Mouse (Mus musculus): Measurements from ENCODE around the gene Ugt1a6a. TPM values are rescaled to one million over a fixed set of nuclear protein-coding genes. Genes with fewer than 3 reads are reported as not detected.

The Ugt1a6a gene
- polyA plus RNA-seq, 1 experiment from 2014 or later, result 10.6 TPM

DNA sequence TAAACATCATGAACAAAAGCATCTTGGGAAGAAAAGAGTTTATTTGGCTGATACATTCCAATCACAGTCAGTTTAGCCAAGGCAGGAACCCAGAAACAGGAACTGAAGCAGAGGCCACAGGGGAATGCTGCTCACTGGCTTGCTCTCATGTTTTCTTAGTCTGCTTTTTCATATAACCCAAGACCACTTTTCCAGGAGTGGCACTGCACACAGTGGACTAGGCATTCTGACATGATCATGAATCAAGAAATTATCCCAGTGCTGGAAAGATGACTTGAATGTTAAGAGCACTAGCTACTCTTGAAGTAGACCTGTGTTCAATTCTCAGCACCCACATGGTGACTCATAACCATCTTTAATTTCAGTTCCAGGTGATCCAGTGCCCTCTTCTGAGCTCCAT, 91.1 kb downstream of the Ugt1a6a start:
- Histone ChIP-seq H3K4me3 (ENCODE audit: low read depth, low read length) (no peak overlapping the region), H3K4me2 (ENCODE audit: low read depth, low read length) (no peak overlapping the region), H3K27ac (replicated peaks; ENCODE audit: low read depth, low read length) (no peak overlapping the region), H3K9me3 (ENCODE audit: control insufficient read depth, low read length) (peaks cover 60% of the 10 kb centered on the region), H3K4me1 (ENCODE audit: control insufficient read depth, insufficient read depth, low read length) (no peaks in the 10 kb centered on the region), H3K9ac (ENCODE audit: low read depth, low read length) (no peak overlapping the region), H3K36me3 (ENCODE audit: control insufficient read depth, insufficient read depth, low read length) (no peaks in the 10 kb centered on the region), H3K27me3 (replicated peaks; ENCODE audit: control insufficient read depth, insufficient read depth, low read length) (no peaks in the 10 kb centered on the region)
- DNase-seq (ENCODE audit: low spot score) (no peak), ATAC-seq (ENCODE audit: low read depth) (no peak)

DNA sequence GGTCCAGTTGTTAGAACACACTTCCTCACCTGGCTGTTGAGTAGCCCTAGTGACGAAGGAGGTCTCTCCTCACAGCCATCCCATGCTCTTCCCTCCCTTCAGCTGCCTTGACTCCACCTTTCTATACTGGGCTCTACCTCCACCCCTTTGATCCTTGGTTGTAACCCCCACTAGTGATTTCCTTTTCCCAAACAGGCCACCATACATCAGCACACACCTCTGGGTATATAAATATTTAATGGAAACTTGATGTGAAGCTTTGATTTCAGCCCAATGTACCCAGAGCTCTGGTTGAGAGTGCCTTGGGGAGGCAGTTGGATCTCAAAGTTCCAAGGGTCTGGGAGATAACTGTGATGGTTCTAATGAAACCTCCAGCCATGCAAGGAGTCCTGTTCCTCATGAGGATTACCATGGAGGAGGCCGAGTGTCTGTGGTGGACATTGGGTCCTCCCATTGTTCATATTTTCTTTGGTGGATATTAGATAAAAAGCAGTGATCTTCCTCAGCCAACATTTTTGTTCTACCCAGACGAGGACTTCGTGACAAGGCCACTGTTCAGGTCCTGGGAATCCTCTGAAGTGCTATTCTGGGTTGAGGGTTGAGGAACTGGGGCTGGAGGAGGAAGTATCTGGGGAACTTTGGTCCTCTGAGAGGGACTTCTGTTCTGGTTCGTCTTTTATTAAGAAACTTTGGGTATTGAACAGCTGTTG, 92.2 kb downstream of the Ugt1a6a start, which contains the start of gene Mroh2a:
Mroh2a (plus strand) TSS at position 317 of the 710 bp plus-strand sequence.
- peaks cover 71% of the 10 kb centered on the region for H3K9me3 ChIP-seq (ENCODE audit: control insufficient read depth, low read length)

DNA sequence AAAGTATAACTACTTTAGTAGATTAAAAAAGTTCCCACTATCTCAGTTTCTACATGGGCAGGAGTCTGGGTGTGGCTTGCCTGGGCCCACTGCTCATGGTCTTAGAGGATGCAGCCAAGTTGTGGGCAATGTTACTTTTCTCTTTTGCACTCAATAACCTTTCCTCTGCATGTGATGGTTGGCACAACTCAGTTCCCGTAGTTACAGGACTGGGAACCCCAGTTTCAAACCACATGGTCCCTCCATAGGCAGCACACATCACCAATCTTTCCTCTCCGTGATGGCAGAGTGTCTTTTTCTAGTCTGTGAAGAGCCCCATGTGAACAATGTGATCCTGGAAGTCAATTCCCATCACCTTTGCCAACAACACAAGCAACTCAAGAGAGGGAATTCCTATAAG, 92.9 kb downstream of the Ugt1a6a start:
- H3K4me1 ChIP-seq (ENCODE audit: control insufficient read depth, insufficient read depth, low read length), result no peaks in the 10 kb centered on the region
- ATAC-seq (ENCODE audit: low read depth) (no peak), DNase-seq (ENCODE audit: low spot score) (no peak)
- H3K9me3 ChIP-seq (ENCODE audit: control insufficient read depth, low read length), result peaks cover 73% of the 10 kb centered on the region
- 56% methylated on average over 2 of the region's 2 CpGs for WGBS
- no peaks in the 10 kb centered on the region for H3K36me3 ChIP-seq (ENCODE audit: control insufficient read depth, insufficient read depth, low read length)
- H3K27ac ChIP-seq (replicated peaks; ENCODE audit: low read depth, low read length), result no peak overlapping the region
- no peak overlapping the region for H3K4me3 ChIP-seq (ENCODE audit: low read depth, low read length)
- no peak overlapping the region for H3K4me2 ChIP-seq (ENCODE audit: low read depth, low read length)
- H3K9ac ChIP-seq (ENCODE audit: low read depth, low read length), result no peak overlapping the region
- H3K27me3 ChIP-seq (replicated peaks; ENCODE audit: control insufficient read depth, insufficient read depth, low read length), result no peaks in the 10 kb centered on the region

More for the DNA sequence above, 92.2 kb downstream of the Ugt1a6a start, which contains the start of gene Mroh2a:
- DNase-seq (ENCODE audit: low spot score), result no peak
- H3K27me3 ChIP-seq (replicated peaks; ENCODE audit: control insufficient read depth, insufficient read depth, low read length), result no peaks in the 10 kb centered on the region
- no peaks in the 10 kb centered on the region for H3K36me3 ChIP-seq (ENCODE audit: control insufficient read depth, insufficient read depth, low read length)
- H3K9ac ChIP-seq (ENCODE audit: low read depth, low read length), result no peak within 1 kb of the TSS
- H3K4me3 ChIP-seq (ENCODE audit: low read depth, low read length), result no peak within 1 kb of the TSS
- WGBS, result 56% methylated on average over 5 of the region's 5 CpGs
- ATAC-seq (ENCODE audit: low read depth), result no peak
- no peak within 1 kb of the TSS for H3K4me2 ChIP-seq (ENCODE audit: low read depth, low read length)
- H3K27ac ChIP-seq (replicated peaks; ENCODE audit: low read depth, low read length), result no peak within 1 kb of the TSS
- no peaks in the 10 kb centered on the region for H3K4me1 ChIP-seq (ENCODE audit: control insufficient read depth, insufficient read depth, low read length)

DNA sequence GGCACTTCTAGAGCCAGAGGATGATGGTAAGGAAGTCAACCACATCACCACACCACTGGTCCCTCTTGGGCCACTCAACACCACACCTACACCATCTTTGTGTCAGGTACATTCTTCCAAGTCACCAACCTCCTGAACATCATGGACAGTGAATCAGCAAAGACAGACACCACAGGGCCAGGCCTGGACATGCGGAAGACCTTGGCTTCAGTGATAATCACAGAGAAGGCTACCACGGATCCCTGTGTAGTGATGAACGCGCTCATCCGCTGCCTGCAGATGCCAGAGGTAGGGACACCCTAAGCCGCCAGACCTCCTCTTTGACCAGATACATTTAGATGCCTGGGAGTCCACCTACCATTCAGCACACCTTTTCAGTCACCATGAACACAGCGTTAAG, 93.5 kb downstream of the Ugt1a6a start:
- H3K36me3 ChIP-seq (ENCODE audit: control insufficient read depth, insufficient read depth, low read length), result no peaks in the 10 kb centered on the region
- H3K4me3 ChIP-seq (ENCODE audit: low read depth, low read length), result no peak overlapping the region
- no peaks in the 10 kb centered on the region for H3K4me1 ChIP-seq (ENCODE audit: control insufficient read depth, insufficient read depth, low read length)
- DNase-seq (ENCODE audit: low spot score) (no peak), ATAC-seq (ENCODE audit: low read depth) (no peak)
- H3K27me3 ChIP-seq (replicated peaks; ENCODE audit: control insufficient read depth, insufficient read depth, low read length), result no peaks in the 10 kb centered on the region
- peaks cover 79% of the 10 kb centered on the region for H3K9me3 ChIP-seq (ENCODE audit: control insufficient read depth, low read length)
- H3K4me2 ChIP-seq (ENCODE audit: low read depth, low read length), result no peak overlapping the region
- 68% methylated on average over 7 of the region's 7 CpGs for WGBS
- H3K9ac ChIP-seq (ENCODE audit: low read depth, low read length), result no peak overlapping the region
- H3K27ac ChIP-seq (replicated peaks; ENCODE audit: low read depth, low read length), result no peak overlapping the region

DNA sequence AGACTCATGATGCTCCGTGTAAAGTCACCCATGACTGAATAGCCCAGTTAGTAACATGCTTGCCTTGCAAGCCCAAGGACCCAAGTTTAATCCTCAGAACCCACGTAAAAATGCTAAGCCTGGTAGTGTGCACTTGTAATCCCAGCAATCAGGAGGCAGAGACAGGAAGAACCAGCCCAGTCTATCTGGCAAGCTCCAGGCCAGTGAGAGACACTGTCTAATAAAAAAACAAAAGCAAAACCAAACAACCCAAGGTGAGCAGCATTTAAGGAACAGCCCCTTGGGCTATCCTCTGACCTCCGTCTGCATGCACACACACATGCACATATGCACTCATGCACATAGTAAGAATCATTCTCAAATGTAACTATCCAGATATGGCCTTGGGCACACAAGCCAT, 95.0 kb downstream of the Ugt1a6a start:
- no peak overlapping the region for H3K4me2 ChIP-seq (ENCODE audit: low read depth, low read length)
- 78% methylated on average over 3 of the region's 3 CpGs for WGBS
- H3K9me3 ChIP-seq (ENCODE audit: control insufficient read depth, low read length), result peaks cover 92% of the 10 kb centered on the region
- H3K4me1 ChIP-seq (ENCODE audit: control insufficient read depth, insufficient read depth, low read length), result no peaks in the 10 kb centered on the region
- no peak overlapping the region for H3K9ac ChIP-seq (ENCODE audit: low read depth, low read length)
- no peak for ATAC-seq (ENCODE audit: low read depth)
- no peak overlapping the region for H3K4me3 ChIP-seq (ENCODE audit: low read depth, low read length)
- no peaks in the 10 kb centered on the region for H3K36me3 ChIP-seq (ENCODE audit: control insufficient read depth, insufficient read depth, low read length)
- H3K27me3 ChIP-seq (replicated peaks; ENCODE audit: control insufficient read depth, insufficient read depth, low read length), result no peaks in the 10 kb centered on the region
- no peak overlapping the region for H3K27ac ChIP-seq (replicated peaks; ENCODE audit: low read depth, low read length)
- no peak for DNase-seq (ENCODE audit: low spot score)

DNA sequence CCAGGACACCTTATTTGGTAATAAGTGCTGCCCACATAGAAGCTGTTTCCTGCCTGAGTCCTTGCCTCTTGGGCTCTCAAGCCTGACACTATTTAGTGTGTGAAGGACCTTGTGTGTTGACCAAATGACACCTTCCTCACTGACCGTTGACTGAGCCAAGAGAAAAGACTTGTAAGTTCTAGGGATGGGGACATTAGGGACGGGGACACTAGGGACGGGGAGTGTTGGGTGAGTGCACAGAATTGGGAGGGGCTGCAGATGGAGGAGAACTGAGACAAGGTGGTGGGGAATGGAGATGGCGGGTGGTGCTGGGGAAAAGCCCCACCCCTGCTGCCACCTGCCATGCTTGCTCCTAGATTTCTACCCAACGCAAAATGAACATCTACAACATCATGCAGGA, 95.4 kb downstream of the Ugt1a6a start:
- peaks cover 97% of the 10 kb centered on the region for H3K9me3 ChIP-seq (ENCODE audit: control insufficient read depth, low read length)
- H3K27me3 ChIP-seq (replicated peaks; ENCODE audit: control insufficient read depth, insufficient read depth, low read length), result no peaks in the 10 kb centered on the region
- no peak overlapping the region for H3K9ac ChIP-seq (ENCODE audit: low read depth, low read length)
- H3K4me1 ChIP-seq (ENCODE audit: control insufficient read depth, insufficient read depth, low read length), result no peaks in the 10 kb centered on the region
- WGBS, result 85% methylated on average over 5 of the region's 5 CpGs
- H3K4me3 ChIP-seq (ENCODE audit: low read depth, low read length), result no peak overlapping the region
- no peak for ATAC-seq (ENCODE audit: low read depth)
- H3K27ac ChIP-seq (replicated peaks; ENCODE audit: low read depth, low read length), result no peak overlapping the region
- H3K4me2 ChIP-seq (ENCODE audit: low read depth, low read length), result no peak overlapping the region
- no peaks in the 10 kb centered on the region for H3K36me3 ChIP-seq (ENCODE audit: control insufficient read depth, insufficient read depth, low read length)
- DNase-seq (ENCODE audit: low spot score), result no peak

DNA sequence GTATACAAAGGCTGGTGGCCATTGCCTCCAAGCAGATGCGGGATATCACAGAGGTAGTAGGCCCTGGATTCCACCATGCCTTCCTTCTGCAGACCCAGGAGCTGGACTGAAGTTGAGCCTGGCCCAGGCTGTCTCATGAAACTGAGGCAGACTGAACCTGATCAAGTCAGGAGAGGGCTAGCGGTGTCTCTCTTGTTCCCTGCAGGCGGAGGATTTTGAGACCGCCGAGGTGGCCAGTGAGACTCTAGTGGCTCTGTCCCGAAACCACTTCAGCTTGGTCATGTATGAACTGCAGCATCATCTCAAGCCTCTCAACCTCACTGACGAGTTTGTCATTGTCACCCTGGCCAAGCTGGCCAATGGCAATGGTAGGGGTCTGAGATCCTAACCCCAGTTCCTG, 95.8 kb downstream of the Ugt1a6a start:
- Histone ChIP-seq H3K36me3 (ENCODE audit: control insufficient read depth, insufficient read depth, low read length) (no peaks in the 10 kb centered on the region), H3K27me3 (replicated peaks; ENCODE audit: control insufficient read depth, insufficient read depth, low read length) (no peaks in the 10 kb centered on the region), H3K4me3 (ENCODE audit: low read depth, low read length) (no peak overlapping the region), H3K9ac (ENCODE audit: low read depth, low read length) (no peak overlapping the region), H3K27ac (replicated peaks; ENCODE audit: low read depth, low read length) (no peak overlapping the region), H3K4me2 (ENCODE audit: low read depth, low read length) (no peak overlapping the region), H3K9me3 (ENCODE audit: control insufficient read depth, low read length) (peaks cover 99% of the 10 kb centered on the region), H3K4me1 (ENCODE audit: control insufficient read depth, insufficient read depth, low read length) (no peaks in the 10 kb centered on the region)
- ATAC-seq (ENCODE audit: low read depth) (no peak), DNase-seq (ENCODE audit: low spot score) (no peak)
- WGBS, result 72% methylated on average over 7 of the region's 7 CpGs

DNA sequence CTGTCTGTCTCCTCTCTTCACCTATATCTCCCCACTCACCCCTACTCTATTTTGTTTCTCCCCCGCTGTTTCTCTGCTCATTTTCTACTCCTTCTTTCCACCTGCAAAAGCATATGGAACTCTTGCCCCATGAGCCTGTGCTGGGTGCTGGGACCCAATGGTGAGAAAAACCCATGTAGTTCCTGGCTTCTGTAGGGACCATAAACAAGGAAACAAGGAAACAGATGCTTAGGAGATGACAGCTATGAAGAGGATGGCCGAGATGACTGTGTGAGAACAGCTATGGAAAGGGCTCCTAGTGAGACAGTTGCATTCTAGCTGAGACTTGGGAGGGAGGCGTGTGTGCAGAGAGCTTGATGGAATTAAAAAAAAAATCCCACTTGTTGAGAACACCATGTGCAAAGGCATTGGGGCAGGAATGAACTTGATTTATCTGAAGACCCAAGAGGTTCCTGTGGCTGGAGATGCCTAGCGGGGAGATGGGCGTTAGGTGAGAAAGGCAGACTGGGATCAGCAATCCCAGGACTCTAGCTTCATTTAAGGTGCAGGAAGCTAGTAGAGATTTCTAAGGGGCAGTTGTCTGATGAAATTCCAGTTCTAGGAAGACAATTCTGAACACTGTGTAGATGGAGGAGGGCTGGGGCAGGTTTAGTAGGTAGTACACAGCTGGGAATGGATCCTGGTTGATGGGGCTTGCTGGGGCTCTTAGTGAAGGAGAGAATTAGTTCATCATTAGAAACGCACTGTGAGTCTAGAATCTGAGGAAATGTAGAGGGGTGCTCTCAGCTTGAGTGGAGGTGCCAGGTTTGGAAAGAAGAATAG, 96.6 kb downstream of the Ugt1a6a start:
- ATAC-seq (ENCODE audit: low read depth) (no peak), DNase-seq (ENCODE audit: low spot score) (no peak)
- Histone ChIP-seq H3K27me3 (replicated peaks; ENCODE audit: control insufficient read depth, insufficient read depth, low read length) (no peaks in the 10 kb centered on the region), H3K9ac (ENCODE audit: low read depth, low read length) (no peak overlapping the region), H3K9me3 (ENCODE audit: control insufficient read depth, low read length) (peaks cover 99% of the 10 kb centered on the region), H3K4me1 (ENCODE audit: control insufficient read depth, insufficient read depth, low read length) (no peaks in the 10 kb centered on the region), H3K4me3 (ENCODE audit: low read depth, low read length) (no peak overlapping the region), H3K4me2 (ENCODE audit: low read depth, low read length) (no peak overlapping the region), H3K27ac (replicated peaks; ENCODE audit: low read depth, low read length) (no peak overlapping the region), H3K36me3 (ENCODE audit: control insufficient read depth, insufficient read depth, low read length) (no peaks in the 10 kb centered on the region)
- WGBS, result 73% methylated on average over 6 of the region's 6 CpGs
